ENCODE assay signal across 18 mouse cellular contexts in genomic region chr6:117280911-117281310, GRCm38 (mm10).
"Had no signal": no experiment of that assay in that cellular context is flagged by ENCODE, and none has a peak within 500 bp of the region (broad histone marks: within the 10 kb centered on the region; RNA-seq: fewer than 3 reads in every experiment).

No protein-coding gene starts in this region.

- H3K4me3 ChIP-seq: layer of hippocampus, adult 2 months; liver, embryonic 13.5 days; midbrain, embryonic 12.5 days; midbrain, embryonic 15.5 days; neural tube, embryonic 12.5 days; neural tube, embryonic 15.5 days; stomach, embryonic 15.5 days had no signal

- H3K9me3 ChIP-seq: liver, embryonic 13.5 days; midbrain, embryonic 12.5 days; midbrain, embryonic 15.5 days; neural tube, embryonic 12.5 days; neural tube, embryonic 15.5 days; stomach, embryonic 15.5 days had no signal

- H3K4me1 ChIP-seq: liver, embryonic 13.5 days; midbrain, embryonic 12.5 days; neural tube, embryonic 12.5 days; stomach, embryonic 15.5 days had no signal

- H3K27ac ChIP-seq: kidney, postnatal 0 days; layer of hippocampus, adult 2 months; liver, embryonic 13.5 days; midbrain, embryonic 12.5 days; midbrain, embryonic 15.5 days; neural tube, embryonic 12.5 days; neural tube, embryonic 15.5 days; stomach, embryonic 15.5 days had no signal

- H3K27me3 ChIP-seq: liver, embryonic 13.5 days; midbrain, embryonic 12.5 days; midbrain, embryonic 15.5 days; neural tube, embryonic 12.5 days; neural tube, embryonic 15.5 days; stomach, embryonic 15.5 days had no signal

- H3K36me3 ChIP-seq: liver, embryonic 13.5 days; midbrain, embryonic 12.5 days; midbrain, embryonic 15.5 days; neural tube, embryonic 12.5 days; neural tube, embryonic 15.5 days; stomach, embryonic 15.5 days had no signal

- ATAC-seq: midbrain, embryonic 15.5 days had no signal

- DNase-seq: kidney, postnatal 25 days; layer of hippocampus, adult 9-11 months; liver, embryonic 13.5 days; lung, adult 2 months; lung, postnatal 14 days; lung, postnatal 4 days; right cerebral cortex, adult 18-20 months; right cerebral cortex, postnatal 25 days; spleen, adult 18-20 months; thymus, adult 18-20 months; thymus, postnatal 4 days had no signal
